Mouse (Mus musculus): ENCODE measurements around the gene Thrb.

Thrb gene

GRCm38 (mm10) chr14:18008524-18008923 is 348.5 kb downstream of the Thrb start:
- DNase-seq (ENCODE audit: extremely low read depth, insufficient read length, low spot score), result no peak

- no peak for DNase-seq (ENCODE audit: extremely low read depth, insufficient read length, low spot score)
Measured at GRCm38 (mm10) chr14:18016604-18017003, 356.5 kb downstream of the Thrb start.

GRCm38 (mm10) chr14:18020128-18020527 is 360.1 kb downstream of the Thrb start:
- no peak for DNase-seq (ENCODE audit: extremely low read depth, insufficient read length, low spot score)

GRCm38 (mm10) chr14:18020636-18021035 is 360.6 kb downstream of the Thrb start:
- DNase-seq (ENCODE audit: extremely low read depth, insufficient read length, low spot score), result no peak

GRCm38 (mm10) chr14:18021726-18022125 is 361.7 kb downstream of the Thrb start:
- DNase-seq (ENCODE audit: extremely low read depth, insufficient read length, low spot score), result no peak

- DNase-seq (ENCODE audit: extremely low read depth, insufficient read length, low spot score), result no peak
Measured at GRCm38 (mm10) chr14:18022351-18022750, 362.3 kb downstream of the Thrb start.

- no peak for DNase-seq (ENCODE audit: extremely low read depth, insufficient read length, low spot score)
Measured at GRCm38 (mm10) chr14:18027867-18028266, 367.8 kb downstream of the Thrb start.

- DNase-seq (ENCODE audit: extremely low read depth, insufficient read length, low spot score), result no peak
Measured at GRCm38 (mm10) chr14:18029181-18029932, 369.3 kb downstream of the Thrb start.

GRCm38 (mm10) chr14:18031941-18032340 is 371.9 kb downstream of the Thrb start:
- DNase-seq (ENCODE audit: extremely low read depth, insufficient read length, low spot score), result no peak

- DNase-seq (ENCODE audit: extremely low read depth, insufficient read length, low spot score), result no peak
Measured at GRCm38 (mm10) chr14:18036573-18036972, 376.5 kb downstream of the Thrb start.

- DNase-seq (ENCODE audit: extremely low read depth, insufficient read length, low spot score), result no peak
Measured at GRCm38 (mm10) chr14:18062082-18062772, 402.2 kb downstream of the Thrb start.

All from 3134 (cell line).